Mouse (Mus musculus): Measurements from ENCODE around the gene AU040320.

Gene AU040320

DNA sequence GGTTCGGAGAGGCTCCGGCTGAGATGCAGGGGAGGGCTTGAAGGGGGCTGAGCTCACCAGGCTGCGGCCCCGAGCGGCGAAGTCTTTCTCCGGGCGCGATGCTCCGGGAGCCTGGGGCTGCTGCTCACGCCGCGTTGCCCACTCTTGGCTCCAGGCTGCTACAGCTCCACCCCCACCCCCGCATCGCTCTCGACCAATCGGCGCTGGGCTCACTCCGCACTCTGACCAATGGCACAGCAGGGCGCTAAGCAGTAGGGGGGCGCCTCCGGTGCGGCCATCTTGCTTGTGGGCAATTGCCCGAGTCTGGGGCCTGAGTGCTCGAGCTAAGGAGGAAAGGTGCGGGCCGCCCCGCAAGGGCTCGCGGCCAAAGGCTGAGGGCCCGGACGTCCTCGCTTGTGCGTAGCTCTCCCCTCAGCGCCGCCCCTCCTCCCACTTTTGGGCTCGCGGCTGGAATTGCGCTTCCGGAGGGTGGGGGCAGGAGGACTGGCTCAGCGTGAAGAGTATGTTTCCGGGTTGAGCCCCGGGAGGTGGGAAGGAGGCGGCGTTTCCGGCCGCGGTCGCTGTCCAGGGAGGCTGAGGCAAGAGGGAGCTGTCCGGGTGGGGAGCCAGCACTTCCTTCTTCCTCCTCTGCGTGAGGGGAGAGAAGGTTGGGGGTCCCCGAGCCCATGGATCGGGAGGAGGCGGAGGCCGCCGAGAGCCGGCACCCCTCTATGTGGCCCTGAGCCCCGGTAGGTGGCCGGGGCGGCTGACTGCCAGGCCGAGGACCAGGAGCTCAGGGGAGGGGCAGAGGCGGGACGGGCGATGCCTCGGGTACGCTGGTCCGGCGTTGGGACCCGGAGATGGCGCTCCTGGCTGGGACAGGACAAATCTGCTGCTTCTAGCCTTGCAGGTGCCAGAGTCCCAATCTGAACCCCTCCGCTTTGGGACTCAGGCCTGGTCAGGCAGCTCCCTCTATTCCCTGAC is at the start of gene AU040320, which contains the start of gene Ncdn:
TSS of gene AU040320 (plus strand) at position 277 of the 963 bp plus-strand sequence.
TSS of gene Ncdn (minus strand) at position 171 of the 963 bp plus-strand sequence.
- peak; percentile 95 to 96 for DNase-seq (ENCODE audit: low spot score in 2 of 2)

DNA sequence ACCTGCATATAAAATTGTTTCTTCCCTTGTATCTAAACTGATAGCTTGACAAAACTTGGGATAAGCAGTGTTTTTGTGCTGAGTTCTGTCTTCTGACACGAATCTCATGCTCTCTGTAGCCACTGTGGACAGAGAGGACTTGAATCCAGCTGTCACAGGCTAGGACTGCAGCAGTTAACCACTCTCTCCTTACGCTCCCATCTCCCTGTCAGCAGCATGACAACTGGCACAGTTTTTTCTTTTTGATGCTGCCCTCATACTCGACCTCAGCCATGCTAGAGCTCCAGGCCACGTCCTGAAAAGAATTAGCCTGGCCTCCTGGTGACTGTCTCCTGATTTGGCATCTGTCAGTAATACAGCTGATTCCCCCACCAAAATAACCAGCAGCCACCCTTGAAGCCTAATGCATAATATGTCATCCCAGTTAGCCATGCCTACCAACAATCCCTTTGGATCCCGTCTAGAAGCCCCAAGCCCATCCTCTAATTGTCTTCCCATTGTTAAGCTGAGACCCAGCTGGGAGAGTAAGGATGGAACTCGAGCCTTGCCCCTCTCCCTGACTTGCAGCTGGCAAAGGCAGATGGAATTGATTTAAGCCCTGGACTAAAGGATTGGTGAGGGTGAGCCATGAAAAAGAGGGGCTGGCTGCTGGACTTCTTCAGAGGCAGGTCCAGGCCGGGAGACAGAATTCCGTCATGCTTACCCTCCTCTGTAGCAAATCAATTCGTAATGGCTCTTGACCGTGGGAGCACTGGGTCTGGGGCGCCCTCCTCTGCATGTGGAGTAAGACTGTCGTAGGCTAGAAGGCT is 46.5 kb upstream of the AU040320 start:
- no peak for DNase-seq (ENCODE audit: low spot score in 2 of 2)

- DNase-seq (ENCODE audit: low spot score in 2 of 2): no peak
Observed at GRCm38 (mm10) chr4:126707439-126707826, 45.9 kb upstream of the AU040320 start.

GRCm38 (mm10) chr4:126732111-126732510 is 21.2 kb upstream of the AU040320 start:
- no peak for DNase-seq (ENCODE audit: low spot score in 2 of 2)

DNA sequence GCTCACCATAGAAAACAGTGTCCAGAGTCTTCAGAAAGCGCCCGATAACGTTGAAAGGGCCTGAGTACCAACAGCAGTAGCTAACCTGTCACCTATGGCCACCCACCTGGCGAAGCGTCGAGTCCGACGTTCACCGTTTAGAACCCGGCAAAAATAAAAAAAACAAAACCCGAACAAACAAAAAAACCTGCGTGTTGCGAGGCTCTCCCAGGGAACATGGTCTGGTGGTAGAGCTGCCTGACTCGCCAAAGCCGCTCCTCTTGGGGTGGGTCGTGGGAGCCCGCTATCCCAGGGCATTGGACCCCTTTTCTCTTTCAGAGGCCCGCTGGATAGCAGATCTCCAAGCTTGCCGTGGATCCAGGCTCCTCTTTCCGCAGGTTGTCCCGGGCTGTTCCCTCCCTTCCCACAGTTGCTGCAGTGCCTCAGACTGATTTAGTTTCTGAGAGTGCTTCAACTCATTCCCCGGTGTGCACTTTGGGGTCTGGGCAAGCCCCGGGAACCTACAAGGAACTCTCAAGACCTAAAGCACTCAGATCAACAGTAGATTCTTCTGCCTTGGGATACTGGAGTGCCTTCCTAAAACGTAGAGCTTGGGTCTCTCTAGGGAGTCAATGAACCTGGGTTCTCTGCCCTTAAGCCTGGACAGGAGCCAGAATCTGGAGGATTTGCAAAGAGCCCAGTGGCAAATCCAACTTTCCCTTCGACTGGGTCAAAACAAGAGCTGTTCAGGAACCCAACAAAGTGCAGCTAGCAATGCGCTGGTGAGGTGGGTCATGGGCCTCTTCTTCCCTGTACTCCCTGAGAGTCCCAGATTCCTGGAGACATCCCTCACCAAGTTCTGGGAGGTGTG is 20.6 kb upstream of the AU040320 start:
- DNase-seq (ENCODE audit: low spot score in 2 of 2): no peak

DNA sequence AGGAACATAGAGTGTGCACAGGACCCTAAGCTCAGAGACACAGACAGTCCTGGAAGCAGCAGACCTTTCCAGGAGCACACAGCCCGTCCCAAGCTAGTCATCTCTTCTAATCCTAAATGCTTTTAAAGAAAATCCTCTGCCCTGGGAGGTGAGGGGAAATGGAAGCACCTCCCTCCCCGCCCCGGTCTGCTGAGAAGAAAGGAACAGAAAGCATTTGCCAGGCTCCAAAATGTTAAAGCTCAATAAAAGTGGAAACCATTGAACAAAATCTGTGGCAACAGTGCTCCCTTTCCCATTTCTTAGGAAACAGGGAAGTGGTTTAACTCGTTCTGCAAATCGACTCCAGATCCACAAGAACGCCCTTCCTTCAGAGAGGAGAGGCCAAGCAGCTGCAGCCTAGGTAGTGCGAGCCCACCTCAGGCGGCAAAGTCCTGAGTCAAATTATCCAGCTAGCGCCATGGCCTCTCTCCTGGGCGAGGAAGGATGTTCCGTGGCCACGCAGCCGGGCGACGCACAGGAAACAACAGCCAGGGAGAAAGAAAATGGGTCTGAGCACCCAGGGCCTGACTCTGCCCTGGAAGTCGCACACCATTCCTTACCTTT is 19.2 kb upstream of the AU040320 start:
- DNase-seq (ENCODE audit: low spot score in 2 of 2): no peak

GRCm38 (mm10) chr4:126734700-126735381 is 18.5 kb upstream of the AU040320 start:
- DNase-seq (ENCODE audit: low spot score in 2 of 2): no peak

- DNase-seq (ENCODE audit: low spot score in 2 of 2): no peak
Observed at GRCm38 (mm10) chr4:126735382-126736000, 17.9 kb upstream of the AU040320 start.

- no peak for DNase-seq (ENCODE audit: low spot score in 2 of 2)
Observed at GRCm38 (mm10) chr4:126736001-126736414, 17.3 kb upstream of the AU040320 start, which contains the start of gene Tfap2e. TSS of gene Tfap2e (minus strand) at chr4:126736240.

DNA sequence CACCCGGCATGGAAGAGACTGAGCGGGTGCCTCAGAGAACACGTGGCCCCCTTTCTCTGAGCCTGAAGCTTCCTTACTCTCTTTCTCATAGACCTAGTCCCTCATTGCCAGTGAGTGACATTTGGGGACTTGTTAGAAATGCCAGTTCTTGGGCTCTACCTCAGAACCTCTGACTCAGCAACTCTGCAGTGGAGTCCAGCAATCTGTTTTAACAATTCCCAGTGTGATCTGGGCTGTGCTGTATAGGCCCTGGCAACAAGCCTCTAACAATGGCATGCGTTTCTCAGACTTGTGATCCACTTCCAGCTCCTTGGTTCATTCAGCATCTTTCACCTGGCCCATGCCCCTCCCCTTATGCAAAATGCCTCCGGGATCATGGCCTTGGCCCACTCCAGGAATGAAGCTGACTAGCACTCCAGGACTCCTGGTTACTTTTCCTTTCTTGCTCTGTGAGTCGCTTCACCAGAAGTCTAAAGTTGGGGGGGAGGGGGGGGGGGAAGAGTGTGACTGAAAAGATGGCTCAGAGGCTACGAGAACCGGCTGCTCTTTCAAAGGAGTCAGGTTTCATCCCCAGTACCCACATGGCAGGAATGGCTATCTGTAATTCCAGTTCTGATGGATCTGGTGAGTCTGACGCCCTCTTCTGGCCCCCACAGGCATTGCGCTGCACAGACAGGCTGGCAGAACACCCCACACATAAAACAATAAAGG is 13.2 kb upstream of the AU040320 start:
- DNase-seq (ENCODE audit: low spot score in 2 of 2): no peak

DNA sequence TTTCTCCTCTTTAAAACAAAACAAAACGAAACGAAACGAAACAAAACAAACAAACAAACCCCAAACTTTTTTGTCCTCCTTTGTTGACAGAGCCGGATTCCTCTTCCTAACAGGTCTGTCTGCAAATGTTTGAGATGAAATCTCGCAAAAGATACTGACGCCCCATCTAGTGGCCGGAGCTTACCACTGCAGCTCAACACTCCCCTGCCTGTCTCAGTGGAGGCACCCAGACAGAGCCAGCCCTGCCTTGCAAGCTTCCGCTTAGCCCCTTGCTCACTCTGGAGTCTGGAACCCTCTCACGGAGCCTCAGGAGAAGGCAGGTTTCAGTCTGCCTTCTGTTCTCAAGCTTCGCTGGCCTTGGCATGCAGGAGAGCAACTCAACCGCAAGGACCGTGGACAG is 11.9 kb upstream of the AU040320 start:
- DNase-seq (ENCODE audit: low spot score in 2 of 2): peak; percentile 64 to 76

GRCm38 (mm10) chr4:126742976-126743375 is 10.4 kb upstream of the AU040320 start:
- no peak for DNase-seq (ENCODE audit: low spot score in 2 of 2)

GRCm38 (mm10) chr4:126743713-126744112 is 9.6 kb upstream of the AU040320 start:
- DNase-seq (ENCODE audit: low spot score in 2 of 2): no peak

GRCm38 (mm10) chr4:126744831-126745230 is 8.5 kb upstream of the AU040320 start:
- DNase-seq (ENCODE audit: low spot score in 2 of 2): no peak

DNA sequence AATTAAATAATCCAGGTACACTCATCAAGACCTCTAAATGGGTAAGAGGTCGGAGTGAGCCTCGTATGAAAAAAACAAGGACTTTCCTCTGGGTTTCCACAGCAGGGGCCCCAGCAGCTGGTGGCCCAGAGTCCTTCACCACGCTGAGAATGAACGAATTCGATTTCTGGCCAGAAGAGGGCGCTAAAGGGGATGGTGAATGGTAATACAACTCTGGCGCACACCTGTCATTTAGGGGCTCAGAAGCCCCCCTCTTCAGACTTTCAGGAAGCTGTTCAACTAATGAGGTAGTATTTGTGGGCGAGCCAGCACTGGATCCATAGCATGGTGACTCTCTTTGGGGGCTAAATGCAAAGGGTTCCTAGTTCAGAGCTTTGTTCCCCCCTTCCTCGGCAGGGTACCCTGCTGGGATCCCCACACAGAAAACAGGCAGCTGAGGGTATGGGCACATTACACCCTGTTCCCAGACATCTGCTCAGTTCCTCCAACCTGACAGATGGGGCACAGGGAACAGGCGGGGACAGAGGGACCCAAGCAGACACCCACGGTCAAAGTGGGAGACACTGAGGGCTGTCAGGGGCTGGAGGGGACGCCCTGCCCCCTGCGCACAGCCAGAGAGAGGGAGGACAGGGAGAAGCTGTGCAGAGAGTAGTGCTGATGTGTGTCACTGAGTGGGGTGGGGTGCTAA is 7.7 kb upstream of the AU040320 start:
- no peak for DNase-seq (ENCODE audit: low spot score in 2 of 2)

DNA sequence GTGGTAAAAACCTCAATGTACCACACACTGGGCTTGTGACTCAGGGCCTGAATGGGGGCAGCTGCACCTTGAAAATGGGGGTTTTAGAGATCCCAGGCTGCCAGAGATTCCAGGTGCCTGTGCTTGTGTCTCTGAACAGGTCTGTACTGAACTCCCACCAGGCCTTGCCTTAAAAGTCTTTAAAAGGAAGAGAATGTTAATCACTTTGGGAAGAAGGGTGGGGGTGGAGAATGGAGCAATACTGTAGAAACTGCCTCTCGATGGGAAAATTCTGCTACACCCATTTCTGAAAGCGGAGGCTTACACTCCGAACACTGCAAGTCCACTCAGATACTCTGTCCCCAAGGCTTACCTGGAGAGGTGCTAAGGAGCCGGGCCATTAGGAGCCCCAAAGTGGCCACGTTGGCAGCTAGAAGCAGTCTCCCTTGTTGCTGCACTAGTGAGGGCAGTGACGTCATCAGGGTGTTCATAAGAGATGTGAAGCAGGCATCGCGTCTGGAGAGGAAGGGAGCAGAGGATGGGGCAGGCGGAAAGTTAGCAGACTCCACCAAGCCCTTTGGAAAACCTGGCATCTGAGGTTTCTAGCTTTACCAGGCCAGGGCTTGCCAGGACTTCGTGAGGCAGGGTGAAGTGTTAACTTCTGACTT is 7.0 kb upstream of the AU040320 start:
- no peak for DNase-seq (ENCODE audit: low spot score in 2 of 2)

- DNase-seq (ENCODE audit: low spot score in 2 of 2): no peak
Observed at GRCm38 (mm10) chr4:126748381-126748780, 5.0 kb upstream of the AU040320 start.

- no peak for DNase-seq (ENCODE audit: low spot score in 2 of 2)
Observed at GRCm38 (mm10) chr4:126749553-126749952, 3.8 kb upstream of the AU040320 start.
